Mouse (Mus musculus) layer of hippocampus, postnatal 36 days (tissue): Measurements from ENCODE around the gene Acot12. TPM values are rescaled to one million over a fixed set of nuclear protein-coding genes. Genes with fewer than 3 reads are reported as not detected.

ENCODE experiments used
- DNase-seq, 2 experiments: peaks; one replicate each; pipeline ENCODE4 v3.0.0; 2022
- microRNA-seq, 2 experiments: library from miRNA; unstranded; fragments of <30 nt; microRNA quantifications; one replicate each; pipeline ENCODE4 v1.2.0; 2021
- total RNA-seq, 2 experiments: library from RNA; stranded (reverse); gene quantifications; 2 replicates each; pipeline ENCODE4 v1.2.3; 2021

The Acot12 gene
- total RNA-seq, 2 experiments from 2014 or later, result 0.46 to 0.70 TPM

- no peak for DNase-seq
These were observed 84.8 kb downstream of the Acot12 start for GRCm38 (mm10) chr13:91826066-91826465.

GRCm38 (mm10) chr13:91827876-91828275 lies 86.6 kb downstream of the Acot12 start:
- DNase-seq, result no peak

Small RNA genes within 50 kb of the gene (microRNA-seq; reads per million reads assigned to microRNA genes)
- 0 reads per million in 2 experiments for gene Gm27656

Other genes starting within 250 kb of the Acot12 start
- 10 to 100 TPM; 14.5 to 18.5 TPM for gene Zcchc9, start 66.2 kb downstream of the Acot12 start, total RNA-seq
- gene Ckmt2, start 135.4 kb downstream of the Acot12 start, total RNA-seq, result under 1 TPM in 1 of 2 experiments, not detected in 1; 0.45 TPM